ENCODE assay signal across 8 mouse cellular contexts in genomic region chr3:88334029-88334658, GRCm38 (mm10). TPM values are rescaled to one million over a fixed set of nuclear protein-coding genes. Genes with fewer than 3 reads are reported as not detected.
DNase-seq lines count a peak whose midpoint lies in the region; ATAC-seq and TF ChIP-seq lines count a peak whose summit lies in the region.
"Had no signal": no experiment of that assay in that cellular context is flagged by ENCODE, and none has a peak within 500 bp of the region (broad histone marks: within the 10 kb centered on the region; RNA-seq: fewer than 3 reads in every experiment).

No protein-coding gene starts in this region.

- peaks cover 38% of the 10 kb centered on the region for H3K36me3 ChIP-seq in E14TG2a.4 (ENCODE audit: insufficient read depth, low read length)
- peaks cover 0 to 24% of the 10 kb centered on the region in 2 experiments; a peak in 2 of 4 replicates for H3K36me3 ChIP-seq in MEL (ENCODE audit: control insufficient read depth in 1 of 2, insufficient read depth in 2 of 2, low read length in 2 of 2)
- H3K36me3 ChIP-seq in kidney, embryonic 16.5 days (ENCODE audit: insufficient read depth, low read length), result no peaks in the 10 kb centered on the region

- peaks cover 23% of the 10 kb centered on the region for H3K79me2 ChIP-seq in MEL (ENCODE audit: control insufficient read depth, insufficient read depth, low read length, poor library complexity)

- ATAC-seq in kidney, embryonic 16.5 days (ENCODE audit: low FRiP score, low TSS enrichment), result no peak

- no peak for TF ChIP-seq CTCF in E14TG2a.4 (conservative IDR thresholded peaks at IDR 0.05; ENCODE audit: low read length)
- TF ChIP-seq CTCF in MEL (IDR thresholded peaks at IDR 0.05 in 2 of 3, conservative IDR thresholded peaks at IDR 0.05 in 1 of 3; ENCODE audit: control insufficient read depth in 1 of 3, insufficient read depth in 1 of 3, low read depth in 2 of 3, low read length in 3 of 3, poor library complexity in 1 of 3, severe bottlenecking in 1 of 3), result no peak

- H3K4me2 ChIP-seq in kidney, embryonic 16.5 days (replicated peaks; ENCODE audit: low read depth, low read length), result peak overlapping the region; percentile 69

- 40% methylated on average over 12 of the region's 12 CpGs for WGBS in kidney, embryonic 16.5 days

- H3K27ac ChIP-seq in MEL (ENCODE audit: control insufficient read depth, low read depth, low read length), result no peak overlapping the region
- H3K27ac ChIP-seq in kidney, embryonic 16.5 days (ENCODE audit: low read length), result peak overlapping the region; percentile 52; the same call in 1 of the 2 replicates

- no peak for DNase-seq in MEL (ENCODE audit: low read depth, low spot score)
- peak; percentile 56 to 74 for DNase-seq in lung, adult 18-20 months
- DNase-seq in right cerebral cortex, postnatal 25 days, result no peak
- no peak for DNase-seq in testis, postnatal 14 days (ENCODE audit: low spot score)
- no peak for DNase-seq in adipocyte (ENCODE audit: low spot score)
- DNase-seq: layer of hippocampus, postnatal 36 days had no signal

- H3K9me3 ChIP-seq in E14TG2a.4 (ENCODE audit: low read length), result no peaks in the 10 kb centered on the region
- H3K9me3 ChIP-seq in MEL (replicated peaks; ENCODE audit: insufficient read depth, low read length), result no peaks in the 10 kb centered on the region
- no peaks in the 10 kb centered on the region for H3K9me3 ChIP-seq in kidney, embryonic 16.5 days (ENCODE audit: low read length)

- TF ChIP-seq POLR2A in MEL (IDR thresholded peaks at IDR 0.05; ENCODE audit: control insufficient read depth in 1 of 2, insufficient read depth in 1 of 2, low read depth in 1 of 2, low read length in 2 of 2, poor library complexity in 1 of 2), result no peak; a peak in 1 of 4 replicates

- H3K4me3 ChIP-seq in E14TG2a.4 (replicated peaks; ENCODE audit: low read length) (peak overlapping the region; percentile 93), MEL (ENCODE audit: control insufficient read depth in 1 of 2, insufficient read depth in 1 of 2, low read depth in 2 of 2, low read length in 2 of 2) (no peak overlapping the region)
- peak overlapping the region; percentile 27 for H3K4me3 ChIP-seq in kidney, embryonic 16.5 days (ENCODE audit: low read length)

- no peak overlapping the region for H3K9ac ChIP-seq in MEL (ENCODE audit: control insufficient read depth, low read depth, low read length, poor library complexity, severe bottlenecking)
- H3K9ac ChIP-seq in kidney, embryonic 16.5 days (replicated peaks; ENCODE audit: low read length), result peak overlapping the region; percentile 60

- TF ChIP-seq EP300 in MEL (IDR thresholded peaks at IDR 0.05; ENCODE audit: low read depth in 1 of 2, low read length in 2 of 2), result no peak

- peaks cover 70% of the 10 kb centered on the region for H3K4me1 ChIP-seq in E14TG2a.4 (replicated peaks; ENCODE audit: low read depth, low read length)
- H3K4me1 ChIP-seq in MEL (ENCODE audit: control insufficient read depth in 1 of 2, insufficient read depth in 2 of 2, low read length in 2 of 2), result peaks cover 3 to 26% of the 10 kb centered on the region in 2 experiments; a peak in 3 of 4 replicates
- peaks cover 28% of the 10 kb centered on the region for H3K4me1 ChIP-seq in kidney, embryonic 16.5 days (ENCODE audit: insufficient read depth, low read length)

- no peak for TF ChIP-seq RAD21 in MEL (IDR thresholded peaks at IDR 0.05; ENCODE audit: low read depth, low read length)

- H3K27me3 ChIP-seq in E14TG2a.4 (ENCODE audit: insufficient read depth, low read length) (peaks cover 14% of the 10 kb centered on the region), MEL (ENCODE audit: control insufficient read depth in 1 of 2, insufficient read depth in 2 of 2, low read length in 2 of 2) (no peaks in the 10 kb centered on the region)
- no peaks in the 10 kb centered on the region for H3K27me3 ChIP-seq in kidney, embryonic 16.5 days (ENCODE audit: insufficient read depth, low read length)

TF ChIP-seq in MEL, 35 proteins besides CTCF, POLR2A, EP300 and RAD21:
- 0 out of 2 replicates have a peak, but pooled peaks have one; percentile 25 for TF ChIP-seq POLR2AphosphoS2 (IDR thresholded peaks at IDR 0.05; ENCODE audit: low read length)
- no peak for TF ChIP-seq ETS1 (IDR thresholded peaks at IDR 0.05; ENCODE audit: low read depth, low read length)

RNA-seq across cellular contexts. Expression of gene Tmem79, which starts 1.8 kb away (rescaled TPM):
- total RNA-seq in MEL (2012; rRNA removed), result 2.2 TPM in 2 replicates
- polyA plus RNA-seq in MEL (2012; ENCODE audit: insufficient read depth in 1 of 2, insufficient read length in 2 of 2, low read depth in 1 of 2, low replicate concordance in 2 of 2, missing spikeins in 1 of 2), result 1 to 10 TPM in 1 of 2 experiments, not detected in 1; 3.7 TPM
- polyA plus RNA-seq in kidney, embryonic 16.5 days (2015; fragmentation: Nextera tagmentation; extraction: Ambion mirVana), result 7.8 and 7.9 TPM in 2 replicates

RNA-seq across cellular contexts. Expression of gene Smg5, which starts 1.9 kb away (rescaled TPM):
- total RNA-seq in MEL (2012; rRNA removed), result 87.3 and 97.9 TPM in 2 replicates
- 100 to 1,000 TPM; 123 to 148 TPM for polyA plus RNA-seq in MEL (2012; ENCODE audit: insufficient read depth in 1 of 2, insufficient read length in 2 of 2, low read depth in 1 of 2, low replicate concordance in 2 of 2, missing spikeins in 1 of 2)
- 54.7 and 61.8 TPM in 2 replicates for polyA plus RNA-seq in kidney, embryonic 16.5 days (2015; fragmentation: Nextera tagmentation; extraction: Ambion mirVana)

RNA-seq across cellular contexts. Expression of gene Glmp, which starts 9.3 kb away (rescaled TPM):
- total RNA-seq in MEL (2012; rRNA removed), result 47.6 and 48.3 TPM in 2 replicates
- 100 to 1,000 TPM in 1 of 2 experiments, not detected in 1; 181 TPM for polyA plus RNA-seq in MEL (2012; ENCODE audit: insufficient read depth in 1 of 2, insufficient read length in 2 of 2, low read depth in 1 of 2, low replicate concordance in 2 of 2, missing spikeins in 1 of 2)
- 273 and 278 TPM in 2 replicates for polyA plus RNA-seq in kidney, embryonic 16.5 days (2015; fragmentation: Nextera tagmentation; extraction: Ambion mirVana)

RNA-seq across cellular contexts. Expression of gene Paqr6, which starts 30.2 kb away (rescaled TPM):
- not detected in 2 replicates for total RNA-seq in MEL (2012; rRNA removed)
- under 1 TPM in 1 of 2 experiments, not detected in 1; 0.11 TPM for polyA plus RNA-seq in MEL (2012; ENCODE audit: insufficient read depth in 1 of 2, insufficient read length in 2 of 2, low read depth in 1 of 2, low replicate concordance in 2 of 2, missing spikeins in 1 of 2)
- polyA plus RNA-seq in kidney, embryonic 16.5 days (2015; fragmentation: Nextera tagmentation; extraction: Ambion mirVana), result 19.1 and 22.1 TPM in 2 replicates

RNA-seq across cellular contexts. Expression of gene Cct3, which starts 37.2 kb away (rescaled TPM):
- total RNA-seq in MEL (2012; rRNA removed), result 1,548 and 1,549 TPM in 2 replicates
- polyA plus RNA-seq in MEL (2012; ENCODE audit: insufficient read depth in 1 of 2, insufficient read length in 2 of 2, low read depth in 1 of 2, low replicate concordance in 2 of 2, missing spikeins in 1 of 2), result 1,000 to 10,000 TPM in 1 of 2 experiments, 100 to 1,000 TPM in 1; 777 to 1,271 TPM
- polyA plus RNA-seq in kidney, embryonic 16.5 days (2015; fragmentation: Nextera tagmentation; extraction: Ambion mirVana), result 575 and 599 TPM in 2 replicates

Comparison
In these comparisons a context has a peak if more than half of its experiments do, and no peak if none do; other contexts are left out.
1. H3K4me3 ChIP-seq: peak in E14TG2a.4 (single experiment) and kidney, embryonic 16.5 days (single experiment); none in MEL (0 of 2).
2. DNase-seq: peak in lung, adult 18-20 months (2 of 2); none in MEL (single experiment), right cerebral cortex, postnatal 25 days (single experiment), testis, postnatal 14 days (single experiment) and adipocyte (single experiment).